Mouse (Mus musculus) layer of hippocampus, adult 8-10 months (tissue): ENCODE results near the gene Chn2. TPM values are rescaled to one million over a fixed set of nuclear protein-coding genes. Genes with fewer than 3 reads are reported as not detected.

Experiments
- DNase-seq, 2 experiments: peaks; one replicate each; pipeline ENCODE4 v3.0.0; 2022; ENCODE audit warnings: low spot score in 2 of 2
- total RNA-seq, 4 experiments: library from RNA; stranded (reverse); gene quantifications; 2 replicates each; pipeline ENCODE4 v1.2.4; 2022

The Chn2 gene
- total RNA-seq, 4 experiments from 2014 or later = 22.1 to 26.4 (median 24.1) TPM

GRCm38 (mm10) chr6:54227061-54227460, 187.7 kb downstream of the Chn2 start:
- DNase-seq = no peak

- no peak for DNase-seq
Measured at GRCm38 (mm10) chr6:54228421-54228820, 189.1 kb downstream of the Chn2 start.

GRCm38 (mm10) chr6:54228874-54229273, 189.5 kb downstream of the Chn2 start:
- DNase-seq = peak in 1 of 2 experiments; percentile 23

- DNase-seq = no peak
Measured at GRCm38 (mm10) chr6:54231769-54232558, 192.6 kb downstream of the Chn2 start.

- DNase-seq = no peak
Measured at GRCm38 (mm10) chr6:54236441-54236840, 197.1 kb downstream of the Chn2 start.

GRCm38 (mm10) chr6:54241761-54242160, 202.4 kb downstream of the Chn2 start:
- no peak for DNase-seq

GRCm38 (mm10) chr6:54242286-54242685, 202.9 kb downstream of the Chn2 start:
- DNase-seq = peak; percentile 23 to 42

GRCm38 (mm10) chr6:54248354-54249252, 209.2 kb downstream of the Chn2 start:
- DNase-seq = no peak

- no peak for DNase-seq
Measured at GRCm38 (mm10) chr6:54251401-54252191, 212.2 kb downstream of the Chn2 start.

- no peak for DNase-seq
Measured at GRCm38 (mm10) chr6:54253206-54253605, 213.9 kb downstream of the Chn2 start.

GRCm38 (mm10) chr6:54253881-54254280, 214.5 kb downstream of the Chn2 start:
- no peak for DNase-seq

GRCm38 (mm10) chr6:54254759-54255158, 215.4 kb downstream of the Chn2 start:
- no peak for DNase-seq

- DNase-seq = no peak
Measured at GRCm38 (mm10) chr6:54255321-54255720, 216.0 kb downstream of the Chn2 start.

GRCm38 (mm10) chr6:54256397-54256796, 217.0 kb downstream of the Chn2 start:
- DNase-seq = no peak

GRCm38 (mm10) chr6:54257552-54257951, 218.2 kb downstream of the Chn2 start:
- DNase-seq = no peak

- DNase-seq = no peak
Measured at GRCm38 (mm10) chr6:54258462-54258861, 219.1 kb downstream of the Chn2 start.

- no peak for DNase-seq
Measured at GRCm38 (mm10) chr6:54262732-54263131, 223.4 kb downstream of the Chn2 start.

GRCm38 (mm10) chr6:54263890-54264289, 224.5 kb downstream of the Chn2 start:
- no peak for DNase-seq

- no peak for DNase-seq
Measured at GRCm38 (mm10) chr6:54264537-54264936, 225.2 kb downstream of the Chn2 start.

GRCm38 (mm10) chr6:54265384-54265783, 226.0 kb downstream of the Chn2 start:
- no peak for DNase-seq

- peak; percentile 30 to 43 for DNase-seq
Measured at GRCm38 (mm10) chr6:54272556-54273378, 233.4 kb downstream of the Chn2 start.
